Mouse (Mus musculus) left cerebral cortex, adult 11 months (tissue): ENCODE results near the gene Fgfr2.
A peak's percentile ranks its signal among the peaks of the same experiment; 100 is the strongest.

Experiments used
- DNase-seq: peaks from one replicate; pipeline ENCODE4 v3.0.0; 2022; ENCODE audit warnings: low spot score

Fgfr2 gene

DNA sequence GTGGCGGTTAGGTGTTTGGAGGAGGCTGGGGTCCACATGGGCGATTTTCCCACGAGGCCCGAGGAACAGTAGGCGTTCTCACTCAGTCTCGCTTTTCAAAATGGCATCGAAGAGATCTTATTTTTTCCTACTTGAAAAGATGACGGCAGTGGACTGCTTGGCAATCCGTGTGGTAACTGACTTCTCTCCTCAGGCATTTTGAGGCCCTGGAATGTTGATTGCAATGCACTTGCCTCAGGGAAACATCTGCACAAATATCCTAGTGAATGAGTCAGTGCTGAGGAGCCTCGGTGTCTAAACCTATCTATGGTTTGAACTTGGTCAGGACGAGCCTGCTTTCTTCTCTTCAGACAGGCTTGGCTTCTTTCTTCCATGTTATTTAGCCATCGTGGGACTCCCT, 2176.8 kb downstream of the Fgfr2 start:
- no peak for DNase-seq

DNA sequence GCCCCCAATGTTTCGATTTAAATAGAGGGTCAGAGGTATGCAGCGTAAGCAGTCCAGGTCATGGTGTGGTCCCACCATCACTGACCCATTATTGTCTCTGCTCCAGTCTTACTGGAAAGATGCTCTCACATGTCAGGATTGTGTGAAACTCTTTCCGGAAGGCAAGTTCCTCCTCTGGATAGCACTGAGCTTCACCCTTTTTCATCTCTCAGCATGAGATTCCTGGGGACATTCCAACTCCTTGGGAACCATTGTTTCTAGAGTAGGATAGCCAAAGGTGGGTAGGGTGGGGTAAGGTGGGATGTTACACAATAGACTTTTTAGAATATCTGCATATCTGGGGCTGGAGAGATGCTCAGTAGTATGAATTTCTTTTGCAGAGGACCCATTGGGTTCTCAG, 2177.4 kb downstream of the Fgfr2 start:
- no peak for DNase-seq

DNA sequence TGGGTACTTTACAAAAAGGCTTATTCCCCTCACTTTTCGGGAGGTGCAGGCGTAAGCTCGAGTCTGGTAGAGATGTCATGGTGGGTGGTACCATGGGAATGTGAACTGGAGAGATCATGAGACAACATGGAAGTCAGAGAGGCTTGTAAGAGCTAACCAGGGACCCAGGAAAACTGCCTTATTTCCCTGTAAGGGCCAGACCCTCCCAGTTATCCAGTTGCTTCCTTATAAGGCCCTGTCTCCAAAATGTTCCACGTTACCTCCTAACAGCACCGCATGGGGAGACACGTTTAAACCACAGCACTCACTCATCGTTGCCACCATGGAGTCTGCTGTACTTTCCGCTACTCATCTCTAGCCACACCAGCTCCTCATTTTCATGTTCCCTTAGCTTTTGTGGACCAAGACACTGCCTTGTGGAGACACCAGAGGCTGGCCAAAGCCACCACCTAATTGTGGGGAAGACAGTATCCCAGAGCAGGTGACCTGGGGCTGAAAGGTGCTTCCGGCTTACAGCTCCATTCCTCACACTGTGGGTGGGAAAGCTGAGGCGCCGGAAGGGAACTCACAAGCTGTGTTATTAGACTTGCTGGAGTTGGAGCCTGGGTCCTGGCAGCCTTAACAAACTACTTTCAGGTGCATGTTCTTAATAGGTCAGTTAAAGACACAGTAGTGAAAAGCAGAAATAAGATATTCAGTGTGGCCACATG, 2178.2 kb downstream of the Fgfr2 start:
- DNase-seq: no peak

DNA sequence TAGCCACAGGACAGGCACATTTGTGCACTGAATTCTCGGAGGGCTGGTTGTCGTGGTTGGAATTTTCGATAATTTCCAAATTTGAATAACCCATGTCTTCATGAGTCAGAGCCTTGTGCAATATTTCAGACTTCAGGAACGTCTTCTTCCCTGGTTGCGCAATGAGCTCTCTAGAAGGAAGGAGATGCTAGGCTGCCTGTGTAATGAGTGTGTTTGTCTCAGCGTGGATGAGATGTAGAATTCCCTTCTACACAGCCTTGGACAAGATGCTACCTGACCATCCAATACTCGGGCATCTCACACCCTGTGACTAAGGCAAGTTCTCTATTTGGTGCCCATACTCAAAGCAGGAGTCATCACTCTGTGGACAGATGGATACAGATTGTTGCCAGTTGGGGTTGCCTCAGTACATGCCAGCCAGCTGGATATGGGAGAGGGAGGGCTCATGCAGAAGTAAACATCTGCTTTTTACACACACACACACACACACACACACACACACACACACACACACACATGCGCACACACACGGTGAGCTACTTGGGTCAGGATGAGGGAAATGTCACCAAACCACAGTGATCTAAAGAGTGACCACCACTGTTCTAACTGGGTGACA, 2179.8 kb downstream of the Fgfr2 start:
- DNase-seq: no peak

DNA sequence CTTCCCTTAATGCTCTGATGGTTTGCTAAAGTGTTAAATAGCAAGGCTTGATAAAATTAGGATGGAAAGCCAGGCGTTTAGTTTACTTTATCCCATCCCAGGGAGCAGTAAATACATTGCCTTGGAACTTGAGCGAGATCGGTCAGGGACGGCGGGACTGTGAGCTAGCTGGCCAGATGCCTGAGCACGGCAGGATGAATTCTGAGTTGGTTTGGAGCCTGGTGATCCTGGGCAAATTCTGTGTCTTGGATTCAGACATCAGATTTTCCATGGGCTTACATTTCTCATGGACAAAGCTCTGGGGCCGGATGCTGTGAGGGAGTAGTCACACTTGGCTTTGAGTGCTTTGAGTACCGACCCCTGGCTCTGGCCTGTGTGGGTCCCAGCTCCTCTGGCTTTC, 2182.4 kb downstream of the Fgfr2 start:
- no peak for DNase-seq

DNA sequence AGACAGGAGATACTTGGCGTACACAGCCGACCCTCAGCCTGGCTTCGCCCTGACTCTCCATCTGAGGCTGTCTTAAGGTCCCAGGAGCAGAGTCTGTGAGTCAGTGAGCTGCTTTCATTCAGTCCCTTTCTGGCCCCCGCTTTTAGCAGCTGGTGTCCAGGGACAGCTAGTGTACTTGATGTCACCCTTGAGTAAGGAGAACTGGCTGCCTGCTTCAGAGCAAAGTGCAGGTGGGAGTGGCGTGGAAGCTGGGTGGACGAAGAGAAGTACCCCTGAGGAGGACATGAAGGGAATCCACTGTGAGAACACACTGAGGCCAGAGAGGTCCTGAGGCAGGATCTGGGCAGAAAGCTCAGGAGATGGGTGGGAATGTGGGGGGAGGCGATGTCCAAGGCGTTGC, 2184.3 kb downstream of the Fgfr2 start:
- no peak for DNase-seq

DNA sequence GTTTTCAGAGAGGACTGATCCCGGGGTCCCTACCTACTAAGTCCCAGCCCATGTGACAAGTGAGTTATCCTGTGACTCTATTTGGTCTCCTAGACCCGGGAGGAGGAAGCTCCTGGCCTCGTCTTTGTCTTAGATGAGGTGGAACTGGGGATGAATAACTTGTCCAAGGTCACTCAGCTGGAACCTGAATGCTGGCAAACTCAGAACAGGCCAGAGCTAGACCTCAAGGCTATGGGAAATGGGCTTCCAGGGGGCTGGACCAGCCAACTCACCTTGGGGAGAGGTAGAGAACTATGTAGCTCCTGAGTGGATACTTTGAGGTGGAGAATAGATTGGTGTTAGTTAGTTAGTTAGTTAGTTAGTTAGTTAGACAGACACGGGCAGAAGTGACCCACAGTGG, 2185.1 kb downstream of the Fgfr2 start:
- no peak for DNase-seq

DNA sequence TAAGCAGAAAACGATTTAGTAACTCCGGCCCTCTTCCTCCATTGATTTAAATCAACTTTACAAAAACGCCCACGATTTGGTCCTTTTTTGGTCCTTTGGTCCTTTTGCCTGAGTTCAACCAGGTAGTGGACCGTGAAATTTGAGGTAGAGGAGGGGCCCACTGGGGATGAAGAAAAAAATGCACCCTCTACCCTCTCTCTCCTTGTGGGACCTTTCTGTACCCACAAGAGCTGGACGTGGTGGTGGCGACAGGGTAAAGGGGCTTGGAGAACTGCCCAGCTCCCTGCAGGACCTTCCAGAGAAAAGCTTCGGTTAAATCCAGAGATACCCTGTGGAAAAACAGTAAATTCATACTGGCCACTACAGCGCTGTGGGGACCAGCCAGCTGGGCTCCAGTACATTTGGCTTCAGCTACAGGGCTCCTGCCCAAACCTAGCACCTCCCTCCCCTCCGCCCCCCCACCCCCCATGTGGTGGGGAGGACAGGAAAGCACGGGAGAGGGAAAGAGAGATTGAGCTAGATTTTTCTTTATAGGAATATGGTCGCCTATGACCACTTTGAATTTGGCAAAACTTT, 2185.8 kb downstream of the Fgfr2 start:
- DNase-seq: no peak

DNA sequence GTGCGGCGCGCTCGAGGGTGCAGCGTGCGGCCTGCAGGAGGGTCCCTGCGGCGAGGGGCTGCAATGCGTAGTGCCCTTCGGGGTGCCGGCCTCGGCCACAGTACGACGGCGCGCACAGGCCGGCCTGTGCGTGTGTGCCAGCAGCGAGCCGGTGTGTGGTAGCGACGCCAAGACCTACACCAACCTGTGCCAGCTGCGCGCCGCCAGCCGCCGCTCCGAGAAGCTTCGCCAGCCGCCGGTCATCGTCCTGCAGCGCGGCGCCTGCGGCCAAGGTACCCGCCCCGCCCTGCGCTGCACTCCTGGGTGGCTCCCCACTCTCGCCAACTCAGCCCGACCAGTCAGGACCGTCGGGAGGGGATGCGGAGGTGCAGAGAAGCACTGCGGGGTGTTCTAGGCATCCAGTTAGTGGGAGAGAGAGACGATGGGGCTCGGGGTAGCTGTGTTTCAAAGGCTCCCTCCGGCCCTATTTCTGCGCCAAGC, 2186.6 kb downstream of the Fgfr2 start:
- no peak for DNase-seq

DNA sequence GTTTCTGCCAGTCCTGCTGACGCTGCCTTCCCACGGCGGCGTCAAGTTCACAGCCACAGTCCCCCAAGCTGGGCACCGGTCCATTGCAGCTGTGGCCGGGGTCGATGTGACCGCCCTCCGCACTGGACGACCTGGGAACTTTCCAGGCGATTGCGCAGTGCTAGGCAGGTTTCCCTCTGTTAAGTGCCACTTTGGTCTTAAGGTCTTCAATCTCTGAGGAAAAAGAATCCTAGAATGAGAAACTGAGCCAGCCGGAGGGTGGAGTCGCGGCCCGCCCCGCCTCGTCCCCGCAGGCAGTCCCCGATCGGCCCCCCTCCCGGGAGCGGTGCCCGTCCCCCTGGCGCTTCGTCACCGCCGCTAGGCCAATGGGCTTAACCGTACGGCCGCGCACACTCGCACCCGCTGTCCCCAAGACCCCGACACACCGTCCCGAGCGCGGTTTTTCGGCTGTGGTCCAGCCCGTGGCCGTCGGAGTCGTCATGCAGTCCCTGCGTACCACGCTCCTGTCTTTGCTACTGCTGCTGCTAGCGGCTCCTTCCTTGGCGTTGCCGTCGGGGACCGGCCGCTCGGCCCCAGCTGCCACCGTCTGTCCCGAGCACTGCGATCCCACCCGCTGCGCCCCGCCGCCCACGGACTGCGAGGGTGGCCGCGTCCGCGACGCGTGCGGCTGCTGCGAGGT, 2187.2 kb downstream of the Fgfr2 start, which contains the start of gene Htra1:
Gene Htra1, plus strand, starts transcription at position 319 of the 679 bp plus-strand sequence.
- DNase-seq: peak; percentile 55

DNA sequence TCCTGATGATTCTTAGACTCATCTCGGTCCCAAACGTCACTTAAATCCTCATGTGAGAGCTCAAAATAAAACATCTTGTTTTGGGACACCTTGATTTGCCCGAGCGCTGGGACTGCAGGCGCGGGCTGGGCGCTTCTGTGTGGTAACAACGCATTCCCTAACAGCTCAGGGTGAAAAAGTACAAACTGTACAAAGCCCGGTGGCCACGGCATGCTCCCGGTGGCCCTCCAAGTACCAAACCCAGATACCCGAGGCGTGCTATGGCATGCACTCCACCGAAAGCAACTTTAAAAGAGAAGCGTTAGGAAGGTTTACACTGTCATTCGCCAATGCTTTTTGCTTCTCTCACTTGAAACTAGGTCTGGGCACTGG, 2187.7 kb downstream of the Fgfr2 start:
- DNase-seq: no peak

DNA sequence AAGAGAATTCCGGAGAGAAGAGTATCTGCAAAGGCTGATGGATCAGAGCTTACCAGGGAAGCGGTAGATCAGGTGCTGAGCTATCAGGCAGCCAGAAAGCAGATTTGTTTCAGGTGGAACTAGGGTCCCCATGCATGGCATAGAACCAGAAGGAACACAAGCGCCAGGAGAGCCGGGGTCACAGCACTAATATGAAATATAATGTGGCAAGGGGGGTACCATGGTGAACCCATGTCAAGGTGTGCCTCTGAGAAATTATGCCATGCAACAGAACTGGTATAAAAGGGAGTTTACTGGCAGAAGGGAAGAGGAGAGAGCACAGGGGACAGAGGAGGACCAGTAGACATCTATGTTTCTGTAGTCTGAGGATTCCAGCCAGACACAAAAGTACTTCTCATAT, 2188.5 kb downstream of the Fgfr2 start:
- no peak for DNase-seq

DNA sequence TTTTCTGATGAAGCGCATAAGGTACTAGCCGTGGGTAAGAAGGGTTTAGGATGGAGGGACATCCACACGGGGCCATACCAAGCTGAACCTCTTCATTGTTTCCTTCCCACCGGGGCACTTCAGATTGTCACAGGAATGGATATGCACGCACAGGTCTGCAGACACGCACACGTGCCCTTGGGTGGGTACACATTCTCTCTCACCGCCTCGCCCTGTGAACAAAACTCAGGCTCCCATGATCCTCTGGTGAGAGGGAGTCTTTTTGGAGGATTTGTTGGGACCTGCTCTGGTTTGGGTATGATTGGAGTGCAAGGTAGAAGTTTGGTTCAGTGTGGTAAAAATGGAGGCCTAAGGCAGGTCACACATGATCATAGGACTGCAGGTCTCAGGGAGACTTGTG, 2190.2 kb downstream of the Fgfr2 start:
- no peak for DNase-seq

DNA sequence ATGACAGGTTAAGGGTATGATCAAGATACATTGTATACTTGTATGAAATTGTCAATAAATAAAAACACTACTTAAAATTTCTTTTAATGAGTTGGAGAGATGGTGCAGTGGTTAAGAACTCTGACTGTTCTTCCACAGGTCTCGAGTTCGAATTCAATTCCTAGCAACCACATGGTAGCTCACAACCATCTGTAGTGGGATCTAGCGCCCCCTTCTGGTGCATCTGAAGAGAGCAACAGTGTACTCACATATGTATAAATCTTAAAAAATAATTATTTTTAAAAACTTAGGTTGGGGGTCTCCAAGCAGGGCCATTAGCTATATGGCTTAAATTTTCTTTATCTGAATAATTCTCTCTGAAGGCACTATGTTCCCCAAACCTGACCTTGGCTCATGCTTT, 2192.7 kb downstream of the Fgfr2 start:
- no peak for DNase-seq

DNA sequence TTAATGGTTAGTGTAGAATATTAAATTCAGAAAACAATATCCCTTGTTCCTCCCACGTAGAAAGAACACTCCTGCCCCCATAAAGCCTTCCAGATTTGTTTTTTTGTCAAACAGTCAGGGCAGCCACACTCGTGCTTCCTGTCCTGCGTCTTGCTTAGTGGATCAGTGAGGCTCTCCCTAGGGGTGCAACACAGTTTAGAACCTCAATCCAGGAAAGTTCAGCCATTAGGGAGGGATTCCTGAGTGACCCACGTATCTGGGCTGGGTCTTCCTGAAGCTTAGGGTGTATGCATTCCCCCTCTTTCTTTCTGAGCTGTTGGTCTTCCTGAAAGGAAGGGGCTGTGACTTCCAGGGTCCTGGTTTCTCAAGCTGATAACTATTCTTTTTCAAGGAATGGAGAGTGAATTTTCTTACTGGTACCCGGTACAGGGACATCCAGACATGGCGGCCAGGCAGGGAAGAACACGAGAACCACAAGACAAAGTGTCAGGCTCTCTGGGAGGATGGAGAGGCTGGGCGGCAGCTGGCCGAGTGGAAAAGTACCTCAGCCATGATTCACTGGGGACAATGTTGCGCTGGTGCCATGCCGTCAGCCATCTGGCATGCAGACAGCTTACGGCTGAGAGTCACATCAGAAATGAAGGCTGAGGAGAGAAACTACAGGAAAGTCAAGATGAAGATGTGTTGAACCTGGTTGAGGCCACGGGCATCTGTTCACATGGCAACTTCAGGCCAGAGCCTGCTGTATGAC, 2200.0 kb downstream of the Fgfr2 start:
- DNase-seq: no peak

DNA sequence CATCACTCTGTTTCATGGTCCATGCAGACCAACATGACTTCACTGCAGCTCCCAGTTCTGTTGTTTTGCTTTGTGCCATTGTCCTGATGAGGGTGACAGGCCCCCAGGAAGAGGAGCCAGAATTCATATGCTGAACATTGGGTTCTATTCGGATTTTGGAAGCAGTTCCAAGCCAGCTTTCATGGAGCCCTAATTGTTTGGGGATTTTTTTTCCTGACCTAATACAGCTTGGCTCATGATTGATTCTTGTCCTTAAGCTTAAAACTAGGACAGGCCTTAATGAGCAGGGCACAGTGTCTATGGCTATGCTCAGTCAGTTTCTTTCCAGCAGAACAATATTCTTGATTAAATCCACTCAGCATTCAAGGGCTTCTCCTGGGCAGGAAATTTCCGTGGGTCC, 2204.9 kb downstream of the Fgfr2 start:
- DNase-seq: no peak

DNA sequence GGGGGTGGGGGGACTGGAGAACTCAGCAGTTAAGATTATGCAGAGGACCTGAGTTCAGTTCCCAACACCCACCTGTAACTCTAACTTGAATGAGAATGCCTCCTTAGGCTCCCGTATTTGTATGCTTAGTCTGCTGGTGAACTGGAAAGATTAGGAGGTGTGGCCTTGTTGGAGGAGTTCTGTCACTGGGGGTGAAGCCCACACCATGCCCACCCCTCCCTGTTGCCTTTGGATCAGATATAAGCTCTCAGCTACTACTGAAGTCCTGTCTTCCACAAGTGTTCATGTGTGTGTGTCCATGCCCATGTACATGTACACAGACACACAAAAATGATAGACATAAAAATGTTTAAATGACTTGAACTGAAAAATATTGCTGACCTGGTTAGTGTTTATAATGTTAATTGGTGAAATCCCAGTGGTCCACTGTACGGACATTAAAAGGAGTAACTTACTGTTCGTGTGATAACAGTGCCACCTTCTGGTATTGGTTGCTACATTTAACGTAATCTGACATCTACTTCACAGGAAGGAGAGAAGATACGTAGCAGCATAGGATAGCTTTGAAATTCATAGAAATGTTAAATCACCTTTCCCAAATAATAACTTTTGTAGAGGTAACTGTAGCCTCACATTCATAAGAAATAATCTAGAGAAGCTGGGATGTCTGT, 2208.3 kb downstream of the Fgfr2 start:
- peak; percentile 47 for DNase-seq

DNA sequence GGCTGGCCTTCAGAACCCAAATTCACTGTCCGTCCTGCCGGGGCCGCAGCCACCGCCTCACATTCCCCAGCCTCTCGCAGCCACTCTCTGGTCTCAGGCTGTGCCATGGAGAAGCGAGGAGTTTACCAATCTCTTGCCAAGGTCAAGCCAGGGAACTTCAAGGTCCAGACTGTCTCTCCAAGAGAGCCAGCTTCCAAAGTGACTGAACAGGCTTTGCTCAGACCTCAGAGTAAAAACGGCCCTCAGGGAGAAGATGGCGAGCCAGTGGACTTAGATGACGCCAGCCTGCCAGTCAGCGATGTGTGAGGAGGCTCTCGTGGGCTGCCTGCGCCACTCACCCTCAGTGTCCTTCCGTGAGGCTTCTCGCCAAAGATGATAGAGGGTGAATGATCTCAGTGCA, 2212.3 kb downstream of the Fgfr2 start:
- no peak for DNase-seq

DNA sequence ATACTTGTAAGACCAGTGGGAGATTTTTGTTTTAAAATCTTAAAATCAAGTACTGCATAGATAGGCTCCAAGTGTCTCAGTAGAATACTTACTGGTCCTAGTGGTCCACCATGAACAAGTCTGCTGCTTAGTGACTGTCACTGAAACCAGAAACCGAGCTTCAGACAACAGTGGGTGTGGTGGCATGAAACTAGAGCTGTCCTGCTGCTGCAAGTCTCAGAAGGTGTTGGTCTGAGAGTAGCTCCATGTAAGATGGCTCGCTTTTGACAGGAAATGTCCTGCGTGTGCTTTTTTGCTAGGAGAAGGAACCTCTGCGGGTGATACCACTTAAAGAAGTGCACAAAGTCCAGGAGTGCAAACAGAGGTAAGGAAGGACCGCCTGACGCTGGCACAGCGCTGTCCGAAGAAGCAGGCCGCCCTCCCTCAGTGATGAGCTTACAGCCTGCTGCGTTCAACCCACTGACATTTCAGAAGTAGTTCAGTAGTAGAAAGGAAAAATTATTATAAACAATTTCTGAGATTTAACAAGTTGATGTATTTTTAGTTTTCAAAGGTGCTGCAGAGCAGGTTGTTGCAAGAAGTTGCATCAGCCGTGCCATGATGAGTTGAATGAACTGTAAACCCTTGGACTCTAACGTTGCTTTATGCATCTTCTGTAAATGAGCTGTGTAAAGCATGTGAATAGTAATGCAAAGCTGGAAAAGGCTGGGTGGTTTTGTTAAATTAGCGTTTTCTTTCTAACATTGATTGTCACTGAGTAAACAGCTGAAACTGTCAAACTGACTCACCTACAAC, 2218.4 kb downstream of the Fgfr2 start:
- DNase-seq: no peak

DNA sequence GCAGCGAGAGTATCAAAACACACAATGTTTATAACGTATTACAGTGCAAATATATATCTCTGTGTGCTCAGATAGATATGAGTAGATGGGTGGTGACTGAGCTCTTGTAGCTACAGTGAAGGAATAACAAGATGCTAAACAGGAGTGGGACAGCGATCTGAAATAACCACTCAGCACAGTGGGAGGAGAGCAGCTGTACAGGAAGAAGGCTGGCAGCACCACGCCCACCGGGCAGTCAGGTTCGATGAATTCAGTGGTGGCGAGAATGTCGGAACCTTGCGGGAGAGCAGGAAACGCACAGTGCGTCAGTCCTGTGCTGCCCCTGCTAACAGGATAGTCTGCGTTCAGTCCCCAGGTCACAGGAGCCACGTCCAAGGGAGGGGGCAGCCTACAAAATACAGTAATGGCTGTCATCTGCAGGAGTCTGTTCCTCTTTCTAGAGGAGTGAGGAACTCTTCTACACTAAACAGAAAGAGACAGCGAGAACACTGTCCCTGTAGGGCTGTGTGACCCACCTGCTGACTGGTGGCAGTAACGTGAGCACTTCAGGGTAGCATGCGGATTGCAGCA, 2219.6 kb downstream of the Fgfr2 start:
- DNase-seq: peak; percentile 45

DNA sequence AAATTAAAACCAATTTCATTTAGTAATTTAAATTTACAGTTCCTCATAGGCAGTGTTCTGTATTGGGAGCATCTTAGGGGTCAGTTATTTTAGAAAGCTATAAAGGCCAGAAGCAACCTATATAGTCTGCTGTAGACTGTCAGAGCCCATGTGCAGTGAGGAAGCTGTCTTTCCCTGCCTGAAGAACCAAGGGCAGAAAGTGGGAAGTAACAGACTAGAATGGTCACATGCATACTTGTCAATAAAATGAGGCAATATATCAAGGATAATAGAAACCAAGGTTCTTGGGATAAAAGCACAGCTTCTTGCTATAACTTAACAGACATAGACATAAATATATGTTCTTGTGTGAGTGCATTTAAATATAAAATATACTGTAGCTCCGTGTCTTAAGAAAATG, 2220.2 kb downstream of the Fgfr2 start:
- no peak for DNase-seq
